Mouse (Mus musculus): ENCODE results near the gene Itga7.

GRCm38 (mm10) chr10:128912791-128913190 is 20.8 kb upstream of the Itga7 start:
- TF ChIP-seq CTCF (IDR thresholded peaks at IDR 0.05; ENCODE audit: extremely low read depth, insufficient read length, insufficient replicate concordance, low read depth, low read length) (no peak), POLR2A (IDR thresholded peaks at IDR 0.05; ENCODE audit: low read depth, low read length) (no peak)
